Mouse (Mus musculus) layer of hippocampus, adult 18-20 months (tissue): ENCODE results near the gene Hsd11b2. TPM values are rescaled to one million over a fixed set of nuclear protein-coding genes. Genes with fewer than 3 reads are reported as not detected.

Experiments used
- DNase-seq, 2 experiments: peaks; one replicate each; pipeline ENCODE4 v3.0.0; 2022; ENCODE audit warnings: low spot score in 2 of 2
- total RNA-seq, 2 experiments: library from RNA; stranded (reverse); gene quantifications; 2 replicates each; pipeline ENCODE4 v1.2.3; 2021

Gene Hsd11b2
- total RNA-seq, 2 experiments from 2014 or later = not detected

GRCm38 (mm10) chr8:105484030-105484368 lies 34.6 kb upstream of the Hsd11b2 start:
- no peak for DNase-seq

GRCm38 (mm10) chr8:105484392-105484791 lies 34.2 kb upstream of the Hsd11b2 start:
- DNase-seq = no peak

GRCm38 (mm10) chr8:105488082-105488481 lies 30.5 kb upstream of the Hsd11b2 start:
- no peak for DNase-seq

- no peak for DNase-seq
Observed at GRCm38 (mm10) chr8:105489281-105489680, 29.3 kb upstream of the Hsd11b2 start.

- DNase-seq = no peak
Observed at GRCm38 (mm10) chr8:105493495-105493894, 25.1 kb upstream of the Hsd11b2 start.

GRCm38 (mm10) chr8:105494566-105494965 lies 24.0 kb upstream of the Hsd11b2 start:
- no peak for DNase-seq

GRCm38 (mm10) chr8:105495350-105496302 lies 22.9 kb upstream of the Hsd11b2 start:
- no peak for DNase-seq

- peak; percentile 83 to 91 for DNase-seq
Observed at GRCm38 (mm10) chr8:105496439-105497180, 21.9 kb upstream of the Hsd11b2 start, which contains the start of gene Zdhhc1. Gene Zdhhc1, minus strand, starts transcription at chr8:105496902.

GRCm38 (mm10) chr8:105499787-105500186 lies 18.8 kb upstream of the Hsd11b2 start:
- no peak for DNase-seq

- no peak for DNase-seq
Observed at GRCm38 (mm10) chr8:105504617-105505016, 13.9 kb upstream of the Hsd11b2 start.

GRCm38 (mm10) chr8:105506977-105507376 lies 11.6 kb upstream of the Hsd11b2 start:
- DNase-seq = no peak

GRCm38 (mm10) chr8:105508758-105509157 lies 9.8 kb upstream of the Hsd11b2 start:
- DNase-seq = no peak

- DNase-seq = no peak
Observed at GRCm38 (mm10) chr8:105509997-105510735, 8.4 kb upstream of the Hsd11b2 start.

- no peak for DNase-seq
Observed at GRCm38 (mm10) chr8:105514194-105514593, 4.4 kb upstream of the Hsd11b2 start.

GRCm38 (mm10) chr8:105514656-105515055 lies 3.9 kb upstream of the Hsd11b2 start:
- DNase-seq = no peak

- DNase-seq = peak; percentile 46 to 85
Observed at GRCm38 (mm10) chr8:105516018-105516645, 2.4 kb upstream of the Hsd11b2 start.

GRCm38 (mm10) chr8:105517346-105517745 lies 1.2 kb upstream of the Hsd11b2 start:
- no peak for DNase-seq

- DNase-seq = no peak
Observed at GRCm38 (mm10) chr8:105519591-105519990, 1.0 kb downstream of the Hsd11b2 start.

- DNase-seq = no peak
Observed at GRCm38 (mm10) chr8:105520521-105520920, 2.0 kb downstream of the Hsd11b2 start.

GRCm38 (mm10) chr8:105521061-105521460 lies 2.5 kb downstream of the Hsd11b2 start:
- no peak for DNase-seq
